Mouse (Mus musculus) spleen, embryonic (tissue): ENCODE results near the gene Gfpt2.

Experiments
- CTCF ChIA-PET: fragments of 350-600 bp; sonication (Branson Sonifier 250); formaldehyde crosslinking; loops from one replicate; lab custom pipeline; 2022; lab: Charles Lee

Gfpt2 gene

DNA sequence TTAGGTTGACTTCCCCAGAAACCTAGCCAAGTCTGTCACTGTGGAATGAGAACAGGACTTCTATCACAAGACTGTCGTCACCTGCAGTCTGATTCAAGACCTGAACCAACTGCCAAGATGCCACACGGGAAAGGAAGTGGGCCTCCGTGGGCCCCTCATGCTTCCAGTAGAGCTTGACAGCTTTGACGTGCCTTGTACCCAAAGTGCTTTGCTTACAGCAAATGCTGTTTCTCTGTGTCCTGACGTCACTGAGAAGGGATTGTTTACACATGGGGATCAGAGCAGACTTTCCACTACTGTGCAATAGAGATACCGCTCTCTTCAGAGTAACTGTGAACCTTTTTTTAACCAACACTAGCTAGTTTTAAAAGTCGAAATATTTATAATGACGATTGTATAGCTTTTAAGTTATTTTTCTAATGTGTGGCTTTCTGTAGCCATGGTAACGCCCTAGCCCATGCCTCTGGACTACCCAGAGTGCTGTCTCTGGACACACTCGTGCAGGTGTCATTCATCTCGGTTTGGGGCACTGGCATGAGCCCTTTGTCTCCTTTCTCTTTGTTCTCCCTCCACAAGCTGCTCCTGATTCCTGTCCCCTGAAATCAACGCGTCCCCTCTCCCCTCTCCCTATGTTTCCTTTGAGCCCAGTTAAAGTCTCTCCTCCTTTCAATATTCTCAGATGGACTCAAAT lies 43.9 kb downstream of the Gfpt2 start:
- CTCF ChIA-PET = interaction anchor here (0.6 kb wide), 1 partner anchor 156 kb away, joined by 6 read pairs; no protein-coding TSS in a partner anchor

DNA sequence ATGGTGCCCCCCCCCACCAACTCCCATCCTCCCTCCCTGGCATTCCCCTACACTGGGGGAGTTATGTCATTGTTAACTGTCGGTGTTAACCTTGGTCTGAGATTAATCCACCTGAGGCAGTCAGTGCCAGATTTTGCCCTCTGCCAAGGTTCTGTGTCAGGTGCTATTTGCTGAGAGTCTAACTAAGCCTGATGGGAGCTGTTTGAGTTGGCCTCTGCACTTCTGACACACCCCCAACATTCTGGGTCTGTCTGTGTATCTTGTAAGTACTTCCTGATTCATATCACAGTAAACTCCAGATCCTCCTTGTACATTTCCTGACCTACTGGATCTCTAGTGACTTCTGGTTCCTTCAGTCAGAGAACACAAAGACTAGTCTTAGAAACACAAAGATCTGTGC lies 46.7 kb downstream of the Gfpt2 start:
- CTCF ChIA-PET = no interaction called here

DNA sequence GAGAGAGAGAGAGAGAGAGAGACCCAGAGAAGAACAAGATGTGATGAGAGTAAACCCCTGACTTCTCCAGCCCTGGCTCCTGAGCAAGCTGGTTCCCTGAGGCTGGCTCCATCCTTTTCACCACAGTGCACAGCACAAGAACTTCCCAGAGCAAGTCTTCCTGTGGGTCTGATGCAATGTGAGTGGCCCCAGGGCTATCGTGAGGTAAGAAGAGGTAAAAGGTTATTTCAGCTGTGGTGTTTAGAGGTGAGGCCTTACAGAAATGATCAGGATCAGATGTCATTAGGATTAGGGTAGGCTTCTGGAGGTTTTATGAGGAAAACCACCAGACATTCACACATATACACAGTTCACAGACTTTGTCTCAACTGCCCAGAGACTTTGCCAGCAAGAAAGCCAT lies 47.9 kb downstream of the Gfpt2 start:
- CTCF ChIA-PET = no interaction called here

DNA sequence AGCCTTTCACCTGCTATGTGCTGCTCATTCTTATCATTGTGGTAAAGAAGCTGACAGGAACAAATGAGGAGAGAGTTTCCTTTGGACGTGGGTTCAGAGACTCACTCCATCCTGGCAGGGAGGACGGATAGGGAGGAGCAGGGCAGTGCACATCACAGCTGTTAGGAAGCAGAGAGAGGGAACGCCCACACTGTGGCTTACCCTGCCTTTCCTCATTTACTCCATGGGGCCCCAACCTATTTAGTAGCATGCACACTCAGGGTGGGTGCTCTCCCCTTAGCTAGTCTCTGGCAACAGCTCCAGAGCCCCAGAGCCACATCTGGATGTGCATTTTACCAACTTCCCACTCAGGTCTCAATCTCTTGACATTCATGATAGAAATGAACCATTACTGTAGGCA lies 48.7 kb downstream of the Gfpt2 start:
- CTCF ChIA-PET = no interaction called here

DNA sequence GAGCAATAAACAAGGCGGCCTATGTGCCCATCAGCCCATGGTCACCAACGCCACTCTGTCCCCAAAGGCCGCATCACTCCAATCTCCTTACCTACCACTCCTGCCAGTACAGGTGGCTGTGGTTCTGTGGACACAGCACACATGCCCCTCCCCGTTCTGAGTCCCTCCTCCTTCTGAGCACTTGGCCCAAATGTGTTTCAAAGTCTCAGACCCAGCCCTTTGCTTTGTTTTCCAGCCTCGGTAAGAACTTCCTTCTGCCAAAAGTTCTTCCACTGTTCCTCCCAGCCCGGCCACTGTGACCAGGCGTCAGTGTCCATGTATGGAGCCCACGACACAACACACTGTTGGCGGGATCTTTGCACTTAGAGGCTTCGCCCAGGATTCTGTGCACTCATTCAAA lies 50.3 kb downstream of the Gfpt2 start:
- CTCF ChIA-PET = interaction anchor here (0.6 to 0.7 kb wide), 2 partner anchors 75 to 1012 kb away, joined by 3 to 7 read pairs; no protein-coding TSS in a partner anchor

DNA sequence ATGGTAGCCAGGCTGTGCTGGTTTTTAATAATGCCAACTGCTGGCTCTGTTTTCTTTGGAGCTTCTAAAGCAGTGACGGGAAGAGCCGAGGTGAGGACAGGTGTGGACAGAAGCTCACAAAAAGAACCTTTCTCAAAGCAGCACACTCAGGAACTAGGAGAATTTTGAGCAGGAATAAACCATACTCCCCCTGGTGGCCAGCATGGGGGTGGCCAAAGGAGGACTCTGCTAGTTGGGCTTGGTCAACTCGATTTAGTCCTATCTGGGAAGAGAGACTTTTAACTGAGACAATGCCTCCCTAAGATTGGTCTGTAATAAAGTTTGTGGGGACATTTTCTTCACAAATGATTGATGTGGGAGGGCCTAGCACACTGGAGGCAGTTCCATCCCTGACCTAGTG lies 51.0 kb downstream of the Gfpt2 start:
- CTCF ChIA-PET = interaction anchor here (0.6 to 0.7 kb wide), 3 partner anchors 24 to 1013 kb away, joined by 3 to 7 read pairs (median 3); no protein-coding TSS in a partner anchor

DNA sequence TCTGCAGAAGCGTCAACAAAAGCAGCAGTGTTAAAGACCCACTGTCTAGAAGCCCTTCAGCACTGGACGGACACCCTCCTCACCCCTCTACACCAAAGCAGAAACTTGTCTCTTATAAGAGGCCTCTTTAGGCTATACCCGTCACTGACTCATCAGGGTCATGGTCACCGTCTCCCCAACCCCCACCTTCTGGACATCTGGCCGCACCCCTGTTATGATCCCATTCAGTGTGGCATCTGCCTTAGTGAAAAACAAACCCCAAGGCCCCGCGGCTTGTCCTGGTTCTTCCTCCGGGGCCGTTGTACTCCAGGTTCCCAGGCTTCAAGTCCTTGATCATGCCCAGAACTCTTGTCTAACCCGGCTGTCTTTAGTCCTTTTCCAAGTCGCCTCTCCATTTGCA lies 52.0 kb downstream of the Gfpt2 start:
- CTCF ChIA-PET = interaction anchor here (0.5 kb wide), 1 partner anchor 196 kb away, joined by 7 read pairs; no protein-coding TSS in a partner anchor

DNA sequence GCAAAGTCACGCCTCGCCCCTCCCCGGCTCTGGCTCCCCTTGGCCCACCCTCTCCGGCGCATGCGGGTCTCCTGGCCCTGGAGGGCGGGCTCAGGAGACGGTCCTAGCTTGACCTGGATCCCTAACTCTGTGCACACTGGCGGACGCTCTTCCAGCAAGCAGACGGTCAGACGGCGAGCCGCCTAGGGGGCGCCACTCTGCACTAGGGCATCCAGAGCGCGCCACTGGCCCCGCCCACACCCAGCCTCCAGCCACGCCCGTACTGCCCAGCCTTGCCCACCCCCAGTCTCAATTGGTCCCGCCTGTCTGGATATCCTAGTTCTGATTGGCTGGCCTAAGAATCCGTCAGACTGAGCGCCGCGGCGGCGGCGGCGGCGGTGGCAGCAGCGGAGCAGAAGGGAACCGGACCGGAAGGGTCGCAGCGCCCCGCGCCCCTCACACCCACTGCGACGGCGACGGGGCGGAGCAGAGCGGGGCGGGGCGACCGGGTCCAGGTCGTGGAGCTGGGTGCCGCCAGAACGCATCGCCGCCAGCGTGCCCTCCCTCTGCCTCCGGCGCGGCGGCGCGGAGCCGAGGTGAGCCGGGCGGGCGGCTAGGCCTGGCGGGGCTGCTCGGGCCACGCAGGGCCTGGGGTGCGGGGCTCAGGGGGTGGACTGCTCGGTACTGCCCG lies 52.6 kb downstream of the Gfpt2 start, which contains the start of gene Mapk9:
TSS of gene Mapk9 (plus strand) at position 351 of the 670 bp plus-strand sequence.
- CTCF ChIA-PET = interaction anchor here (0.5 kb wide), 1 partner anchor 197 kb away, joined by 7 read pairs; no protein-coding TSS in a partner anchor

DNA sequence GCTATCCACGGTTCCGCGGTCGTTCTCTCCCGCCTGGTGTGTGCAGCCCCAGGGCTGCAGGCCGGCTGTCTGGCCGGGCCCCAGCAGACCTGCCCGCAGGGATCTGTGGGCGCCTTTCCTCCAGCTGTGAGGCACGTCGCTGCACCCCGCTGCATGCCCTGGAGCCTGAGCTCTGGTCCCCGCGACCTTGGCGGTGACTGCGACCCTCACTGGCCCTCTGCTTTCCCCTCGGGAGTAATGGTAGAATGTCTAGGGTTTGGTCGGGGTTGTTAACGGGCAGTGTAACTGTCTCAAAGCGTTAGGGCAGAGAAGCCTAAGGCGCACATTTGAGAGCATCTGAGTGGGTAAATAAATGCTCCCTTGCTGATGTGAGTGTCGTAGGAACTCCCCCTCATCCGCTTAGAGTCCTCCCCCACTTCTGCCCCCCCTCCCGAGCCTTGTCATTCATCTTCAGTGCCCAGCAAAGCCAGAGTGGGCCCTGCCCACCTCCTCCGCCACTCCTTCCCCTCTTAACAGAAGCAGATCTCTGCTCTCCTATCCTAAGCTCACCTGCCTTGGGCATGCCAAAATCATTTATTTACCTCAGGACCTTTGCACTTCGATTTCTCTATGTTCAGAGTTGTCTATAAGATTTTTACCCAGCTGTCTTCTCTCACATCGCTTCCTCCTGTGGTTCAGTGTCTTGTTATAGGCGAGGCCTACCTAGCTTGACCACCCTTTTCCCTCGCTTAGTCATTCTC lies 53.3 kb downstream of the Gfpt2 start:
- CTCF ChIA-PET = no interaction called here

DNA sequence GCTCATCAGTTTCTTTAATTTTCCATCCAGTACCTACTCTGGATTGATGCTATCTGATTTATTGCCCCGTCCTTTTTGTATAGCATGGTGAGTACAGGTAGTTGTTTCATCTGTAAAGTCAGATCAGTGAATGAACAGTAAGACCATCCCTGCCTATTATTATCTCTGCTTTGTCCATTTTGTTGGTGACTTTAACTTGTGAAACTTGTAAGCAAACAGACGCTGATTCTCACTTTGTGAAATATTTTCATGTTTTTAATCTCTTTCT lies 53.8 kb downstream of the Gfpt2 start:
- CTCF ChIA-PET = interaction anchor here (0.6 kb wide), 1 partner anchor 207 kb away, joined by 10 read pairs; no protein-coding TSS in a partner anchor

DNA sequence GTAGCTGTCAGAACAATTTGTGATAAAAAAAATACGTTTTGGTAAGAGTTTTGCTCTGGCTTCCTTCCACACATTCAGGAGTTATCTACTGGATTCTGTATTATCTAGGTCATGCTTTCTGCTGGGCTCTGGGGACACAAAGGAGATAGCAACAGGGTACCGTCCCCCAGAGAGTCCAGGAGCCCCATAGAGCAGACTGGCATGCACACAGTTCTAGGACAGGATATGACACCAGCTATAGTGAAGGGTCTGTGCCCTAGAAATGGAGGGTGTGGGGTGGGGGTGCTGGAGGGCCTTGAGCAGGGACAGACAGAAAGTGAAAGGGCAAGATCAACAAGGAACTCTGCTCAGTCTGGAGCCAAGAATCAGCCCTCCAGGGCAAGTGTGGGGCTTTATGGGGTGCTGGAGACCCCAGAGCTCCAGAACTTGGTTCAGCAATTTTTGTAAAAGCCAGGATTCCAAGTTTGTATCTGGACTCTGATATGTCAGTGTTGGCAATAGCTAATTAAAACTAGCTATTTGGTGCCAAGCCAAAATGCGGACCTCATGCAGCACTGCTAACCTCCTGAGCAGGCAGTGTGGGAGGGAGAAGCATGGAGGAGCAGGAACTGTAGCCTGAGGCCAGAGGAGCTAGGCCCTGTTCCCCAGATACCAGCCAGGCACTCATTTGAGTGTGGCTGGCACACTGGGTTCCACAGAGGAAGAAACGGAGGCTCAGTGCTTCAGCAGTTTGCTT lies 54.3 kb downstream of the Gfpt2 start:
- CTCF ChIA-PET = interaction anchor here (0.6 to 0.9 kb wide), 2 partner anchors 23 to 207 kb away, joined by 3 to 10 read pairs; no protein-coding TSS in a partner anchor

DNA sequence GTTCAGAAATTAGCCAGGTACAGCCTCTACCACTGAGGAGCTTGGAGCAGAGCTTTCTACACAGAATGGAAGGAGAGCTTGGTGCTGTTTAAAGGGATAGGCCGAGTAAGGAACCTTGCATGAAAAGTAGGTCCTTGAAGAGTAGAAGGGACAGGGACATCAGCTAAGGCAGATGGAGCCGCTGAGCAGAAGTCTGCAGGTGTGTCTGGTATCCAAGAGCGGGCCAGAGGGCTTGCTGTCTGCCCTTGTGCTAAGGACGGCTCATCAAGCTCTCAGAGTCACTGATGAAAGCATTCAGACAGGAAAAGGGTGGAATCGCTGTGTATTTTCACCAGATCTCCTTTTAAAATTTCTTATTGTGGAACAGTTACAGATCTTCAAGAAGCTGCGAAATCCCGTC lies 56.4 kb downstream of the Gfpt2 start:
- CTCF ChIA-PET = no interaction called here

DNA sequence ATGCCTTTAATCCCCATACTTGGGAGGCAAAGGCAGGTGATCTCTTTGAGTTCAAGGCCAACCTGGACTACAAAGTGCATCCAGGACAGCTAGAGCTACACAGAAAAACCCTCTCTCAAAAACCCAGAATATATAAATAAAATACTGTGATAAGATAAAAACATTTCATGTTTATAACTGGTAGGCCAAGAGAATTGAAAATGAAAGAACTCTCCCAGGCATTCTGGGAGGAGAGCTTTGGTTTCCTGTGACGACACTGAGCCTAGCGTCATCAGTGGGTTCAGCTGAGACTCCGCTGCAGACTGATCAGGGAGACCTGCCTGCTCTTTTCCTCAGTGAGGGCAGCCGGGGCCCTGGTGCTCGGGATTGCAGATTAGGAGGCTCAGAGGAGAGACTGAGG lies 61.2 kb downstream of the Gfpt2 start:
- CTCF ChIA-PET = no interaction called here

DNA sequence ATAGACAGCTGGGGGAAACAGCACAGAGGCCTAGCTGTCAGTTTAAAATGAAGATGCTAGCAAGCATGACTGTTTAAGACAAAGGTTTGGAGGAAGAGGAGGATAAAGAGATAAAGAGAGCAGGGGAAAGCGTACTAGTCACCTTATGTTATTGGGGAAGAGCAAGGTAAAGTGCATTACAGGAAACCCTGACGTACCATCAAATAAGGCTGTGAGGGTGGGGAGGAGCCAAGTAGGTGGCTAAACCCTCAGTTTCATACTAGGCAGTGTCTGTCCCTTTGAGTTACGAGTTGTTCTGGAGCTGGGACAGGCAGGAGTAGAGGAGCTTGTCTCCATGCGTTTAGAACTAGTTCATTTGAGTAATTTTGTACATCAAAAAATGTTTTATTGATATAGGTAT lies 67.2 kb downstream of the Gfpt2 start:
- CTCF ChIA-PET = no interaction called here

DNA sequence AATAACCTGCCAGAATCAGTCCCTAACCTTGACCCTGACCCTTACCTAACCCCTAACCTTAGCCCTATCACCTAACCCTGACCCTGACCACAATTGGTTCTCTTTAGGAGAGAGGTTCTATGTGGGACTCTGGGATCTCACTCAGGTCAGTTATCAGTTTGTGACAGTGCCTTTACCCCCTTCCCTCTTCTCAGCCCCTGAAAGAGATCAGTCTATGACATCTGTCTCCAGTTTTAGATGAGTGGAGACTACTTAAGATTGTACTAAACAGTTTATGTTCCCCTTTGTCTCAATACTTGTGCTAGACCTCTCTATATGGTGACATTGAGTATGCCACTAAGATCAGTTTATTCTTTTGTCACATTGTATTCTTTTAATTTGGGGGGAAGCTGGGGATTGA lies 69.9 kb downstream of the Gfpt2 start:
- CTCF ChIA-PET = no interaction called here

DNA sequence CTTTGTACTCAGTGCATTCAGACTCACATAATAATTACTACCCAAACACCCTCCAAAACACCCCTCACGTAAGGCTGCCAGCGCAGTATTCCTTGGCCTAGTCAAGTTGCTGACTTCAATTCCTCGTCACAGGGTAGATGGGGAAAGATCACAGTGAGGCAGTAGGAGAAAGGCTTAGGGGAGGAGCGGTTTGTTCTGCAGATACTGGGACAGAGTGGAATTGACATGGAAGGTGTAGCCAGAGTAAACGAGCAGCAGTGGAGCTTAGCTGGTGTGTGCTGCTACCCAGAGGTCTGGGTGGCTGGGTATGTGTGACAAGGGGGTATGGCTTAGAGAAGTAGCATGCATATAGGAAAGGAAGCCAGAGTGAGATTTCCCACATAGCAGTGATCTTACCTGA lies 73.3 kb downstream of the Gfpt2 start:
- CTCF ChIA-PET = no interaction called here

DNA sequence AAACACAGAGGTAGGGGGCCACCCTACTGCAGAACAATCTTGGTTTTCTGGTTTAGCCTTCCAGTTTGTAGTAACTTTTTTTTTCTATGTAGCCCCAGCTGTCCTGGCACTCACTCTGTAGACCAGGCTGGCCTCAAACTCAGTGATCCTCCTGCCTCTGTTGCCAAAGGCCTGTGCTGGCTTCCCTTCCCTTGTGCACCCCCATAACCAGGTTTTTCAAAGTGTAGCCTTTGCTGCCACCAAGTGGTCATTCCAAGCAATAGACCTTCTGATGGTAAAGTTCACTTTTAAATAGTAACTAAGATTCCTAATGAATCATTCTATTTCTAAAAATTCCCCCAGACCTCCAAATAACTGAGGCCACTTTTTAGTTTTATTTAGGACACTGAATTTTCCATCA lies 75.8 kb downstream of the Gfpt2 start:
- CTCF ChIA-PET = interaction anchor here (0.6 to 0.9 kb wide), 2 partner anchors 45 to 220 kb away, joined by 5 to 11 read pairs; no protein-coding TSS in a partner anchor

DNA sequence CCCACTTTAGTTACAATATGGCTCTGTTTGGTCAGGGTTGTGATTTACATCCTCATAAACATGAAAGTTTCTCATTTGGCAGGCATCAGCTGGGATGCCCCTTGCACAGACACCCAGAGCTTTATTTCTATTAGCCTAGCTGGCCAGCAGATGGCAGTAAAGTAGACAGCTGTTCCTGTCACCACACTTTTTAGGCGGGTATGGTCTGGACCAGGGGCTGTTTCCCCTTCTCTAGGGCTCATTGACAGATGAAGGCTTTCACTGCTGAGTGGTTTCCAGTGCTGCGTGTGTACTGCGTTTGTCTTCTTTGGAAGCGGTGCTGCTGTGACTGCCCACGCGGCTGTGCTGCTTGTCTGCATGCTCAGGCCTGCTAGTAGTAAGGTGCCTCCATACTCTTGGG lies 77.9 kb downstream of the Gfpt2 start:
- CTCF ChIA-PET = no interaction called here

DNA sequence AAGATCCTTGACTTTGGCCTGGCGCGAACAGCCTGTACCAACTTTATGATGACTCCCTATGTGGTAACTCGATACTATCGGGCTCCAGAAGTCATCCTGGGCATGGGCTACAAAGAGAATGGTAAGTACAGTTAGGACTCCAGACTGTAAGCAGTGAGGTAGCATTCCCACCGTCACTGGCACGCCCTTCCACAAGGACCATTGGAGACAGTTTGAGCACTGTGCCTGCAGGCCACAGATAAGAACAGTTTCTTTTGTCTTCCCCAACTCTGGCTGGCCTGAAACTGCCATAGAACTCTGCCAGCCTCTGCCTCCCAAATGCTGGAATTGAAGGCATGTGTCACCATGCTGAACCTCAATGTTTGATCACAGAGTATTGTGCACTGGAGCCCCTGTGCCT lies 78.8 kb downstream of the Gfpt2 start:
- CTCF ChIA-PET = no interaction called here

DNA sequence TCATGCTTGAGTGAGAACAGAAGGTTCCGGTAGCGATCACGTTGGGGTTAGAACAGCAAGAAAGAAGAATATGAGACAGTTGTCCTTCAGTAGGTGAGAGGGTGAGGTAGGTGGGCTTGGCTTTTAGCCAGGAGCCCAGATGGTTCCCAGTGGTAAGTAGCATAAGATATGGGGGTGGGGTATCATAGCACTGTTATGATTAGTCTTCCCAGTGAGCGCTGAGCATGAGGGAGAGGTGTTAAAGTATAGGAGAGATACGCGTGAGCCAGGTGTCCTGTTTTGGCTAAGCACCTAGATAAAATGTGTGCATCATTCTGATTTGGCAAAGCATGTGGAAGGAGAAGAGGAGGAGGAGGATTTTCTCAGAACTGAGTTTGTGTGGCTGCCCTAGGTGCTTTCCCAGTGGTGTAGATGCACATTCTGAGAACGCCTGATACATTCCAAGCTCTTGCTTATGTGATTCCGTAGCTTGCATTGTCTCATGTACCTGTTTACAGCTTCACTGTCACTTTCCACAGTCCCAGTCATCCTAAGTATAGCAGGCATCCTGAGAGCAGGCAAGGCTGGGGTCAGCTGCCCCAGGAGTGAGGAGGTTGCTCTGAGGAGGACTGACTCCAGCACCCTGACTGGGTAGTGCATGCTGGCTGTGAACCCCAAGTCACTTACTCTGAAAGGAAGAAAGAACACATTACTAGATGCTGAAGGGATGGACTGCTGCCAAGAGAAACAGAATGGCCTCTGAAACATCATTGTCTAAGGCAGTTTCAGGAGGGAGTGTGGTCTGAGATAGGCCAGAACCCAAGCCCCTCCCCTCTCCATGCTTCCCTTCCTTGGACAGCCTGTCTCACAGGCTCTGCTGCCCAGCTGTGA lies 83.2 kb downstream of the Gfpt2 start:
- CTCF ChIA-PET = no interaction called here
